18 mouse cellular contexts compared by ENCODE assay signal in genomic region chr19:55185074-55185473, GRCm38 (mm10). TPM values are rescaled to one million over a fixed set of nuclear protein-coding genes. Genes with fewer than 3 reads are reported as not detected.
DNase-seq lines count a peak whose midpoint lies in the region; ATAC-seq lines count a peak whose summit lies in the region.
"Had no signal": no experiment of that assay in that cellular context is flagged by ENCODE, and none has a peak within 500 bp of the region (broad histone marks: within the 10 kb centered on the region; RNA-seq: fewer than 3 reads in every experiment).

No protein-coding gene starts in this region.

- no peak for DNase-seq in forebrain, embryonic 10.5 days (ENCODE audit: extremely low spot score, low spot score)
- no peak for DNase-seq in hindbrain, embryonic 14.5 days (ENCODE audit: low spot score)
- DNase-seq in adrenal gland, postnatal 14 days, result no peak
- DNase-seq in urinary bladder, postnatal 4 days (ENCODE audit: low spot score in 2 of 2), result no peak
- DNase-seq: adrenal gland, postnatal 10 days; heart, postnatal 10 days; kidney, adult 11 months; kidney, postnatal 36 days; liver, postnatal 0 days had no signal

- peaks cover 19% of the 10 kb centered on the region for H3K4me1 ChIP-seq in forebrain, embryonic 10.5 days
- H3K4me1 ChIP-seq in forebrain, embryonic 13.5 days, result peaks cover 22% of the 10 kb centered on the region
- peaks cover 8% of the 10 kb centered on the region for H3K4me1 ChIP-seq in brown adipose tissue, adult 24 weeks (ENCODE audit: control insufficient read depth, insufficient read depth, insufficient read length, low read length)
- H3K4me1 ChIP-seq in hindbrain, embryonic 14.5 days (replicated peaks; ENCODE audit: control insufficient read depth, insufficient read depth, low read length), result 0 out of 2 replicates have a peak, but pooled peaks cover 7% of the 10 kb centered on the region
- no peaks in the 10 kb centered on the region for H3K4me1 ChIP-seq in neural tube, embryonic 14.5 days (ENCODE audit: control insufficient read depth, insufficient read depth, low read length)
- H3K4me1 ChIP-seq in heart, embryonic 11.5 days (ENCODE audit: control insufficient read depth, insufficient read depth, low read length), result no peaks in the 10 kb centered on the region
- H3K4me1 ChIP-seq: limb, embryonic 13.5 days had no signal

- H3K36me3 ChIP-seq in forebrain, embryonic 10.5 days (replicated peaks), result no peaks in the 10 kb centered on the region
- H3K36me3 ChIP-seq in forebrain, embryonic 13.5 days (ENCODE audit: poor library complexity, severe bottlenecking), result no peaks in the 10 kb centered on the region
- H3K36me3 ChIP-seq in hindbrain, embryonic 14.5 days (replicated peaks; ENCODE audit: control insufficient read depth, insufficient read depth), result no peaks in the 10 kb centered on the region
- no peaks in the 10 kb centered on the region for H3K36me3 ChIP-seq in neural tube, embryonic 14.5 days (ENCODE audit: control insufficient read depth, insufficient read depth, low read length)
- H3K36me3 ChIP-seq in heart, embryonic 11.5 days (ENCODE audit: control insufficient read depth, insufficient read depth, low read length), result no peaks in the 10 kb centered on the region
- H3K36me3 ChIP-seq: limb, embryonic 13.5 days had no signal

- 78% methylated on average over 7 of the region's 7 CpGs for WGBS in forebrain, embryonic 10.5 days
- WGBS in forebrain, embryonic 13.5 days, result 45% methylated on average over 7 of the region's 7 CpGs
- 41% methylated on average over 7 of the region's 7 CpGs for WGBS in hindbrain, embryonic 14.5 days
- 46% methylated on average over 7 of the region's 7 CpGs for WGBS in neural tube, embryonic 14.5 days
- 65% methylated on average over 7 of the region's 7 CpGs for WGBS in heart, embryonic 11.5 days (ENCODE audit: insufficient replicate concordance)

- peak overlapping the region; percentile 56; the same call in 1 of the 2 replicates for H3K27ac ChIP-seq in forebrain, embryonic 10.5 days
- H3K27ac ChIP-seq in forebrain, embryonic 13.5 days, result no peak overlapping the region
- H3K27ac ChIP-seq in brown adipose tissue, adult 24 weeks (replicated peaks; ENCODE audit: low read depth, low read length), result peak overlapping the region; percentile 23; the same call in 1 of the 2 replicates
- peak overlapping the region; percentile 57 for H3K27ac ChIP-seq in hindbrain, embryonic 14.5 days
- H3K27ac ChIP-seq in neural tube, embryonic 14.5 days (ENCODE audit: low read depth, low read length), result no peak overlapping the region
- H3K27ac ChIP-seq in heart, embryonic 11.5 days (ENCODE audit: low read depth, low read length), result no peak overlapping the region
- H3K27ac ChIP-seq: limb, embryonic 13.5 days; stomach, postnatal 0 days had no signal

- no peak overlapping the region for H3K4me2 ChIP-seq in forebrain, embryonic 13.5 days
- no peak overlapping the region for H3K4me2 ChIP-seq in hindbrain, embryonic 14.5 days (replicated peaks)
- H3K4me2 ChIP-seq in neural tube, embryonic 14.5 days (ENCODE audit: low read depth, low read length), result no peak overlapping the region
- H3K4me2 ChIP-seq in heart, embryonic 11.5 days, result no peak overlapping the region
- H3K4me2 ChIP-seq: limb, embryonic 13.5 days had no signal

- no peaks in the 10 kb centered on the region for H3K9me3 ChIP-seq in forebrain, embryonic 10.5 days
- no peaks in the 10 kb centered on the region for H3K9me3 ChIP-seq in forebrain, embryonic 13.5 days (replicated peaks)
- no peaks in the 10 kb centered on the region for H3K9me3 ChIP-seq in hindbrain, embryonic 14.5 days (ENCODE audit: control insufficient read depth, low read length)
- no peaks in the 10 kb centered on the region for H3K9me3 ChIP-seq in neural tube, embryonic 14.5 days (ENCODE audit: control insufficient read depth, low read length)
- no peaks in the 10 kb centered on the region for H3K9me3 ChIP-seq in heart, embryonic 11.5 days (replicated peaks; ENCODE audit: control insufficient read depth, low read length)
- H3K9me3 ChIP-seq: limb, embryonic 13.5 days had no signal

- H3K9ac ChIP-seq in forebrain, embryonic 13.5 days, result no peak overlapping the region
- no peak overlapping the region for H3K9ac ChIP-seq in hindbrain, embryonic 14.5 days
- no peak overlapping the region for H3K9ac ChIP-seq in neural tube, embryonic 14.5 days (replicated peaks; ENCODE audit: low read depth, low read length)
- H3K9ac ChIP-seq in heart, embryonic 11.5 days (ENCODE audit: low read depth, low read length), result no peak overlapping the region
- H3K9ac ChIP-seq: limb, embryonic 13.5 days; liver, postnatal 0 days had no signal

- no peak overlapping the region for H3K4me3 ChIP-seq in forebrain, embryonic 10.5 days
- no peak overlapping the region for H3K4me3 ChIP-seq in forebrain, embryonic 13.5 days
- no peak overlapping the region for H3K4me3 ChIP-seq in brown adipose tissue, adult 24 weeks (ENCODE audit: insufficient read depth, low read depth, low read length)
- no peak overlapping the region for H3K4me3 ChIP-seq in hindbrain, embryonic 14.5 days (replicated peaks; ENCODE audit: low read length)
- H3K4me3 ChIP-seq in neural tube, embryonic 14.5 days (ENCODE audit: low read depth, low read length), result no peak overlapping the region
- no peak overlapping the region for H3K4me3 ChIP-seq in heart, embryonic 11.5 days (ENCODE audit: low read depth, low read length)
- H3K4me3 ChIP-seq: limb, embryonic 13.5 days had no signal

- no peaks in the 10 kb centered on the region for H3K27me3 ChIP-seq in forebrain, embryonic 10.5 days (ENCODE audit: poor library complexity, severe bottlenecking)
- H3K27me3 ChIP-seq in forebrain, embryonic 13.5 days, result no peaks in the 10 kb centered on the region
- H3K27me3 ChIP-seq in hindbrain, embryonic 14.5 days (ENCODE audit: control insufficient read depth, insufficient read depth, low read length), result no peaks in the 10 kb centered on the region
- no peaks in the 10 kb centered on the region for H3K27me3 ChIP-seq in neural tube, embryonic 14.5 days (ENCODE audit: control insufficient read depth, insufficient read depth, low read length)
- H3K27me3 ChIP-seq in heart, embryonic 11.5 days (ENCODE audit: control insufficient read depth, insufficient read depth, low read length), result no peaks in the 10 kb centered on the region
- H3K27me3 ChIP-seq: limb, embryonic 13.5 days had no signal

- no peak for ATAC-seq in forebrain, embryonic 13.5 days
- peak; percentile 8; the same call in 1 of the 2 replicates for ATAC-seq in hindbrain, embryonic 14.5 days (ENCODE audit: low FRiP score)
- ATAC-seq in neural tube, embryonic 14.5 days (ENCODE audit: low read depth), result peak; percentile 66; the same call in 1 of the 2 replicates
- ATAC-seq in heart, embryonic 11.5 days (replicated peaks; ENCODE audit: insufficient number of reproducible peaks, low FRiP score, low TSS enrichment), result no peak
- ATAC-seq: liver, postnatal 0 days had no signal

RNA-seq across cellular contexts. Expression of gene Tectb, which starts 4.5 kb away (rescaled TPM):
- polyA plus RNA-seq in forebrain, embryonic 10.5 days (2016; fragmentation: Nextera tagmentation; extraction: Ambion mirVana), result not detected in 2 replicates
- 0.13 TPM in 1 of 2 replicates, not detected in the other for polyA plus RNA-seq in forebrain, embryonic 13.5 days (2015; fragmentation: Nextera tagmentation; extraction: Ambion mirVana)
- polyA plus RNA-seq in brown adipose tissue, adult 24 weeks (2012; ENCODE audit: insufficient read depth, insufficient read length, missing spikeins), result not detected in 2 replicates
- polyA plus RNA-seq in hindbrain, embryonic 14.5 days (2014; fragmentation: Nextera tagmentation; extraction: Ambion mirVana), result 0.37 TPM in 1 of 2 replicates, not detected in the other
- polyA plus RNA-seq in neural tube, embryonic 14.5 days (2014; fragmentation: Nextera tagmentation; extraction: Ambion mirVana), result 0.12 TPM in 1 of 2 replicates, not detected in the other
- polyA plus RNA-seq in heart, embryonic 11.5 days (2014; fragmentation: Nextera tagmentation; extraction: Ambion mirVana), result not detected in 2 replicates
- total RNA-seq in adrenal gland, postnatal 14 days (2021), result 0.78 and 0.79 TPM in 2 replicates
- total RNA-seq: megakaryocyte progenitor cell, adult 5-6 weeks; neutrophil, adult 5-6 weeks had no signal
- polyA plus RNA-seq: embryonic facial prominence, embryonic 11.5 days; limb, embryonic 13.5 days had no signal

RNA-seq across cellular contexts. Expression of gene Gucy2g, which starts 56.0 kb away (rescaled TPM):
- polyA plus RNA-seq in forebrain, embryonic 10.5 days (2016; fragmentation: Nextera tagmentation; extraction: Ambion mirVana), result not detected in 2 replicates
- not detected in 2 replicates for polyA plus RNA-seq in forebrain, embryonic 13.5 days (2015; fragmentation: Nextera tagmentation; extraction: Ambion mirVana)
- not detected in 2 replicates for polyA plus RNA-seq in brown adipose tissue, adult 24 weeks (2012; ENCODE audit: insufficient read depth, insufficient read length, missing spikeins)
- polyA plus RNA-seq in hindbrain, embryonic 14.5 days (2014; fragmentation: Nextera tagmentation; extraction: Ambion mirVana), result 0.08 and 0.09 TPM in 2 replicates
- polyA plus RNA-seq in neural tube, embryonic 14.5 days (2014; fragmentation: Nextera tagmentation; extraction: Ambion mirVana), result 0.05 TPM in 1 of 2 replicates, not detected in the other
- not detected in 2 replicates for polyA plus RNA-seq in heart, embryonic 11.5 days (2014; fragmentation: Nextera tagmentation; extraction: Ambion mirVana)
- not detected in 2 replicates for total RNA-seq in adrenal gland, postnatal 14 days (2021)
- total RNA-seq: adrenal gland, postnatal 10 days; megakaryocyte progenitor cell, adult 5-6 weeks; neutrophil, adult 5-6 weeks had no signal
- polyA plus RNA-seq: embryonic facial prominence, embryonic 11.5 days; limb, embryonic 13.5 days had no signal

RNA-seq across cellular contexts. Expression of gene Gpam, which starts 58.0 kb away (rescaled TPM):
- polyA plus RNA-seq in forebrain, embryonic 10.5 days (2016; fragmentation: Nextera tagmentation; extraction: Ambion mirVana), result 21.5 and 22.4 TPM in 2 replicates
- polyA plus RNA-seq in forebrain, embryonic 13.5 days (2015; fragmentation: Nextera tagmentation; extraction: Ambion mirVana), result 14.1 and 17.6 TPM in 2 replicates
- 110 and 122 TPM in 2 replicates for polyA plus RNA-seq in brown adipose tissue, adult 24 weeks (2012; ENCODE audit: insufficient read depth, insufficient read length, missing spikeins)
- polyA plus RNA-seq in hindbrain, embryonic 14.5 days (2014; fragmentation: Nextera tagmentation; extraction: Ambion mirVana), result 26.8 and 29.3 TPM in 2 replicates
- 22.7 and 28.6 TPM in 2 replicates for polyA plus RNA-seq in neural tube, embryonic 14.5 days (2014; fragmentation: Nextera tagmentation; extraction: Ambion mirVana)
- polyA plus RNA-seq in heart, embryonic 11.5 days (2014; fragmentation: Nextera tagmentation; extraction: Ambion mirVana), result 9.9 and 11.0 TPM in 2 replicates
- total RNA-seq in adrenal gland, postnatal 14 days (2021), result 232 and 288 TPM in 2 replicates

Comparison
In these comparisons a context has a peak if more than half of its experiments do, and no peak if none do; other contexts are left out.
1. H3K27ac ChIP-seq: peak in forebrain, embryonic 10.5 days (single experiment), brown adipose tissue, adult 24 weeks (single experiment) and hindbrain, embryonic 14.5 days (single experiment); none in forebrain, embryonic 13.5 days (single experiment), neural tube, embryonic 14.5 days (single experiment) and heart, embryonic 11.5 days (single experiment).
2. ATAC-seq: peak in hindbrain, embryonic 14.5 days (single experiment) and neural tube, embryonic 14.5 days (single experiment); none in forebrain, embryonic 13.5 days (single experiment) and heart, embryonic 11.5 days (single experiment).